Mouse (Mus musculus) cerebellum, adult 9-10 months (tissue): ENCODE data around the gene Inafm1.
"Not testable (repeated sequence)": the region's sequence is repeated elsewhere in the genome, so short reads cannot be mapped to it uniquely, and the experiment has no call there.

Experiments used
- DNase-seq: peaks from one replicate; pipeline ENCODE4 v3.0.0; 2022

Gene Inafm1

GRCm38 (mm10) chr7:16296766-16297390 is 23.5 kb upstream of the Inafm1 start:
- DNase-seq: peak; percentile 92

GRCm38 (mm10) chr7:16296146-16296545 is 22.7 kb upstream of the Inafm1 start:
- peak; percentile 61 for DNase-seq

GRCm38 (mm10) chr7:16295321-16295900 is 22.0 kb upstream of the Inafm1 start:
- peak; percentile 85 for DNase-seq

GRCm38 (mm10) chr7:16294837-16295236 is 21.4 kb upstream of the Inafm1 start:
- peak; percentile 95 for DNase-seq

- DNase-seq: peak; percentile 72
These were observed 20.9 kb upstream of the Inafm1 start for GRCm38 (mm10) chr7:16294346-16294745.

- DNase-seq: no peak
These were observed 14.4 kb upstream of the Inafm1 start for GRCm38 (mm10) chr7:16287791-16288190.

- DNase-seq: no peak
These were observed 13.6 kb upstream of the Inafm1 start for GRCm38 (mm10) chr7:16287016-16287415.

- DNase-seq: peak; percentile 98
These were observed 12.9 kb upstream of the Inafm1 start, which contains the start of gene Ccdc9 for GRCm38 (mm10) chr7:16286026-16286961. Gene Ccdc9, minus strand, starts transcription at chr7:16286795.

- DNase-seq: peak; percentile 77
These were observed 12.1 kb upstream of the Inafm1 start for GRCm38 (mm10) chr7:16285450-16286025.

- DNase-seq: no peak
These were observed 11.5 kb upstream of the Inafm1 start for GRCm38 (mm10) chr7:16284904-16285303.

GRCm38 (mm10) chr7:16284001-16284400 is 10.6 kb upstream of the Inafm1 start:
- DNase-seq: no peak

- no peak for DNase-seq
These were observed 8.9 kb upstream of the Inafm1 start for GRCm38 (mm10) chr7:16282334-16282733.

- DNase-seq: no peak
These were observed 7.3 kb upstream of the Inafm1 start for GRCm38 (mm10) chr7:16280721-16281120.

- peak; percentile 38 for DNase-seq
These were observed 1.8 kb upstream of the Inafm1 start for GRCm38 (mm10) chr7:16274922-16275890.

GRCm38 (mm10) chr7:16273766-16274140 is 336 bp upstream of the Inafm1 start:
- peak; percentile 83 for DNase-seq

- peak; percentile 82 for DNase-seq
These were observed 736 bp downstream of the Inafm1 start for GRCm38 (mm10) chr7:16272681-16273080.

- DNase-seq: peak; percentile 44
These were observed 2.3 kb downstream of the Inafm1 start for GRCm38 (mm10) chr7:16271139-16271538.

- not testable (repeated sequence) for DNase-seq
These were observed 6.8 kb downstream of the Inafm1 start for GRCm38 (mm10) chr7:16266593-16266992.

- no peak for DNase-seq
These were observed 7.6 kb downstream of the Inafm1 start for GRCm38 (mm10) chr7:16265856-16266255.

GRCm38 (mm10) chr7:16263843-16264242 is 9.6 kb downstream of the Inafm1 start:
- no peak for DNase-seq

- peak; percentile 86 for DNase-seq
These were observed 10.2 kb downstream of the Inafm1 start for GRCm38 (mm10) chr7:16263015-16263787.
